Mouse (Mus musculus) ovary, postnatal 36 days (tissue): Measurements from ENCODE around the gene Olfr786.

Experiments
- DNase-seq: peaks from one replicate; pipeline ENCODE4 v3.0.0; 2022; ENCODE audit warnings: low spot score, mixed read lengths

Olfr786 gene

DNA sequence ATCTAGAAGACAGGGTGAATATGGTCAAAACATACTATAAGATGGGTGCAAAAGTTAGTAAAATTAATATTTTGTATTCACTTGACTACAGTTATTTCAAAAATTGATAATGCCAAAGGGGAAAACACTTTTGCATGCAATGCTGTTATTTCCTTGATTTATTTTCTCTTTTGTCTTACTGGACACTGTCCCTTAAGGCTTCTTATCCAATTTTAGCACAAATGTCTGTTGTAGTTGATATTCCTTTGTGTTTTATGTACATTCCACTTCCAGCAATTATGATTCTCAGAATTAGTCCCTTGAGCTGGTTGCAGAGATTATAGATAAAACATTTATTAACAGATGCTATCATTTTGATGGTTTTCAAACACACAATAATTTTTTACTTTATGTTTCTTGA is at the start of gene Olfr786:
TSS of gene Olfr786 (plus strand) at position 301 of the 400 bp plus-strand sequence.
- no peak for DNase-seq

DNA sequence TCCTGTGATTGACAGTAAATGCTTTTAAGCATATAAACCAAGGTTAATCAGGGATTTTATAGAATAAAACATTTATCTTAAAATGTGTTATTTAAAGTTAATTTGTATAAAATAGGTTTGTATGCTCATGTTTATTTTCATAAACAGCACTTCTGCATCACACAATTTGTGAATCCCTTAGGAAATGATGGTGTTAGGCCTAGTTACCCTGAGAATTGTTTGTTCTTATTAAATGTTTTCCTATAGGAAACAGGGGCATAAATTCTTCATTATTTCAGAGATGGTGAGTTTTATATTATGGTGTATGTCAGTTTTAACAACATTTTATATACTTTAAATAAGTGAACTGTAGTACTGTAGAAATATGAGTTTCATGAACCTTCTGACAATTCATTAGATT is 43.3 kb upstream of the Olfr786 start, which contains the start of gene Olfr784:
TSS of gene Olfr784 (plus strand) at position 301 of the 400 bp plus-strand sequence.
- no peak for DNase-seq

DNA sequence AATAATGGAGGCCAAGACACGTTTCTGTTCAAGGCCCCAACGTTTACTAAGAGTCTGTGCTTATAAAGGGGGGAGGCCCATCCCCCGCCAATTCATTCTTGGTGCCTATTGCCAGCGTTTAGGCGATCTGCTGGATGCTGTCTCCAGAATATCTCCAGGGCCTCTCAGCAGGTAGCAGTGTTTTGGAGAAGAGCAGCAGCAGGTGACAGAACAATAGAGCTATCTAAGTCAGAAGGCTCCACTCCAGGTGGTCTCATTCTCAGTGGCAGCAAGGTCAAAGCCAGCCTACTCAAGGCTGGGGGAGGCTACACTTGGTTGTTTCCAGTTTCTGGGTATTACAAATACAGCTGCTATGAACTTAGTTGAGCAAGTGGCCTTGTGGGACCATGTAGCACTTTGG is 26.2 kb upstream of the Olfr786 start:
- DNase-seq: no peak

DNA sequence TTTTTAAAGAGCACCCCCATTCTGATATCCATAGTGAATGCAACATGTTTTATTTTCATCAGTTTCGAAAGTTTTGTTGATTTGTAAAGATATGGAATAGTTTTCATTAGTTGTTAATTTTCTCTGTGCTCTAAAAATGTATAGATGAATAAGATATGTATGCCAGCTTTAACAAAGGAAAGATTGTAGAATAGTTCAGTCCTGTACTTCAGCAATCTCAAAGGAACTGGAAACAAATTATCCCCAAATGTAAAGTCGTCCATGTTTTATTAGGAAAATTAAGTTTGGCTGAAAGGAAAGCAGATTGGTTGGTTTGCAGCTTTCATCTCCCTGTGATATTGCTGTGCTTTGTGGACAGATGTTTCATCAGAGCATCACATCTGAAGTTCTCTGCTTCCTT is 22.0 kb upstream of the Olfr786 start, which contains the start of gene Olfr785:
TSS of gene Olfr785 (plus strand) at position 301 of the 400 bp plus-strand sequence.
- DNase-seq: no peak

DNA sequence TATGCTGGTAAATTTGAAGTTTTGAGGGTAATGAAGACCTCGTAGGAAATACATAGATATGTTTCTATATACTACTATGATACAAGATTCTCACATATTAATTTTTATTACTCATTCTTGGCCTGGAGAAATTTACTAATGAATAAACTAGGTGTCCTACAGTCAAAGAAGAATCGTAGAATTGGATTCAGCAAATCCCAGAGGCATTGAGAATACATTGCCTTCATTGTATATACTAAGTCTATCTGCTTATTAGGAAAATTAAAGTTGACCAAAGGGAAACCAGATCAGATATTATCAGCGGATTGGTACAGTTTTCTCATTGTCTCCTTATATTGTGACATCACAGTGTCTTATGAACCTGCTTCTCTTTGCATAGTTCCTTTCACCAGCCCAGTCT is 34.5 kb downstream of the Olfr786 start, which contains the start of gene Olfr787:
TSS of gene Olfr787 (plus strand) at position 301 of the 400 bp plus-strand sequence.
- DNase-seq: no peak

DNA sequence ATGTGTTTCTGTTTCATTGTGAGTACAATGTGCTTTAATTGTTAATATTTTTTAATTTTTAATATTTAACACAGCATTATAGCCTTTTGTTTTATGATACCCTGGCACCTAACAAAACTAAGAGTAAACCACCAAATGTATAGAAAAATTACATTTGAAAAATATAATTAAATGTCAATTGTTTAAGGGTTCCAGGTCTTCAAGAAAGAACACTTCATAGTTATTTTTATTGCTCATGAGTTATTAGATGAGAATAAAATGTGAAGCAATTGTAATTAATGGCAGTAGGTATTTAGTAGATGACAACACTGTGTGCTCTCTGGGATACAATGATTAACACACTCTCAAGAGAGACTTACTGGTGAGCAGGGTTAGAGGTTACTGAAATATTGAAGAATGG is 43.6 kb downstream of the Olfr786 start, which contains the start of gene Olfr788:
TSS of gene Olfr788 (plus strand) at position 301 of the 400 bp plus-strand sequence.
- no peak for DNase-seq

DNA sequence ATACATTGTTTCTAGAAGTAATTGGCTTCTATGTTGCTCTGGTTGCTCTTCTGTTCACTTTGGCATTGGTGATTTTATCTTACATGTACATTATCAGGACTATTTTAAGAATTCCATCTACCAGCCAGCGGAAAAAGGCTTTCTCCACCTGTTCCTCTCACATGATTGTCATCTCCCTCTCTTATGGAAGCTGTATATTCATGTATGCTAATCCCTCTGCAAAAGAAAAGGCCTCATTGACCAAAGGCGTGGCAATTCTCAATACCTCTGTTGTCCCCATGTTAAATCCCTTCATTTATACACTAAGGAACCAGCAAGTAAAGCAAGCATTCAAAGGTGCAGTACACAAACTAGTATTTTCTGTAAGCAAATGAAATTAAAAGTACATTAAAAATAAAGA is 46.1 kb downstream of the Olfr786 start:
- no peak for DNase-seq

DNA sequence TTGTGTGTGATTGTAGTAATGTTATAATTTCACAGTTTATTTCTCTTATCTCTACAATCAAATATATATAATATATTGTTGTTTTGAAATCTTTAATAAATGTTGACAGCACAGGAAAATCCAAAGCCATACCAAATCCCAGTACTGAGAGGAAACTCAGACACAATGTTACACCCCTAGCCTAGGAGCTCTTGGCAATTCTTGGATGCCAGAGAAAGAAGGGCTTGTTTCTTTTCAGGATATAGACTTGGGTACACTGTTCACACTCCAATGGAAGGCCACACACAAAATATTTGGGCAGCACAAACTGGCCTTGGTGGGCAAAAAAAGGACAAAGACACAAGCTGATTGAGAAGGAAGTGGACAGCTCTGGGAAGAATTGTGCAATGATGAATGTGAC is 46.6 kb downstream of the Olfr786 start:
- DNase-seq: no peak

DNA sequence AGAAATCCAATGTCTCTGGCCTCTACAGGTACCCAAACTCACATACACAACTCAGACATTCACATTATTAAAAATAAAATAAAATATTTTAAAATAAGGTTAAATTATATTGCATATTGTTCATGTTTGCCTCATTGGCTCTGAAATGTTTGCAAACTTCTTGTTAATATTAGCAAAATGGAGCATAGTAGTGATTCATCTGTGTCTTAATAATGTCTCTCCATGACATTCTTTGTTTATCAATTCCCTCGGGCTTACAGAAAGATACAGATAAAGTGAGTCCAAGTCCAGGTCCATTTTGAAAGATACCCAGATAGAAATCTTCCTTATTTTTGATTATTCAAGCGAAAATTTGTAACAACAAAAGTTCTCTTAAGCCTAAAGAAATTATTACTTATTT is 57.3 kb downstream of the Olfr786 start, which contains the start of gene Olfr789:
TSS of gene Olfr789 (plus strand) at position 301 of the 400 bp plus-strand sequence.
- DNase-seq: no peak
